Mouse (Mus musculus) liver (tissue): ENCODE measurements around the gene Trim61.

Source experiments
- DNase-seq: peaks from one replicate; pipeline ENCODE4 v3.0.0-alpha.2; 2020; ENCODE audit warnings: mixed read lengths

Trim61 gene

GRCm38 (mm10) chr8:64983150-64983897, 35.0 kb downstream of the Trim61 start:
- DNase-seq, result no peak
